Mouse (Mus musculus) heart, adult 11 months (tissue): ENCODE data around the gene Mup13.
"Not testable (repeated sequence)": the region's sequence is repeated elsewhere in the genome, so short reads cannot be mapped to it uniquely, and the experiment has no call there.

Experiments
- DNase-seq: peaks from one replicate; pipeline ENCODE4 v3.0.0; 2022

The Mup13 gene

GRCm38 (mm10) chr4:61228186-61228585 is at the start of gene Mup13:
Gene Mup13, minus strand, starts transcription at chr4:61228286.
- not testable (repeated sequence) for DNase-seq
